Mouse (Mus musculus) brain, adult 2 months (tissue): ENCODE measurements around the gene Tchh.
"Not testable (repeated sequence)": the region's sequence is repeated elsewhere in the genome, so short reads cannot be mapped to it uniquely, and the experiment has no call there.

Source experiments
- DNase-seq: peaks from one replicate; pipeline ENCODE4 v3.0.0; 2011; ENCODE audit warnings: low read depth, low spot score

The Tchh gene

DNA sequence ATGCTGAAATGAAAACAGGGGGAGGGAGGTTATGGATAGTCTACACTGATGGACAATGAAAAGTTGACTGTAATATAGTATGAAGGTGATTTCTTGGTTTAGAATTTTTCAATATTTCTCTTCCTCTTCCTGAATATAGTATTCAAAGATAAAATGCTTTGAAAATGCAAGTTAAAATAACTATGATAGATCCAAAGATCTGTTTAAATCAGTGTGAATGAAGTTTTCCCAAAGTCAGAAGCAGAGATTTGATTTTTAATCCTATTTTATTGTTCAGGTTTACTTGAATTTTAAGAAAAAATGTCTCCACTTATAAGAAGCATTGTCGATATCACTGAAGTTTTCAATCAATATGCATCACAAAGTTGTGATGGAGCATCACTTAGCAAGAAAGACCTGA lies at the start of gene Tchh:
Gene Tchh, plus strand, starts transcription at position 301 of the 400 bp plus-strand sequence.
- no peak for DNase-seq

DNA sequence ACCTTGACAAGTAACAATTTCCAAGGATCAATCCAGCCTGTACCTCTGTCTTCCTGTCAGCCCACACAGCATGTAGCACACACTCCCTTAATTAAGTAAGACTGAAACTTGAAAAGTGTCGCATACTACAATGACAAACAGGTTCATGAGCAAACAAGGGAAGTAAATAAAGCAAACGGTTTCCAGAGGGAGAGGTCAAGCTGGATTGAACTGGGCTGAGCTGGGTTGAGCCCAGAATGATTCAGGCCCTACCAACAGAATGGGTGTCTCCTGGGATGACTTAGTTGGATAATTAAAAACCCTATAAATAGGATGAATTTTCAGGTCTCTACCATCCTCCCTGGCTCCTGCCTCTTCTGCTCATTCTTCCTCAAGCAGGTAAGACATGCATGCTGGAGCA lies 48.8 kb upstream of the Tchh start, which contains the start of gene Rptn:
Gene Rptn, plus strand, starts transcription at position 334 of the 400 bp plus-strand sequence.
- no peak for DNase-seq

DNA sequence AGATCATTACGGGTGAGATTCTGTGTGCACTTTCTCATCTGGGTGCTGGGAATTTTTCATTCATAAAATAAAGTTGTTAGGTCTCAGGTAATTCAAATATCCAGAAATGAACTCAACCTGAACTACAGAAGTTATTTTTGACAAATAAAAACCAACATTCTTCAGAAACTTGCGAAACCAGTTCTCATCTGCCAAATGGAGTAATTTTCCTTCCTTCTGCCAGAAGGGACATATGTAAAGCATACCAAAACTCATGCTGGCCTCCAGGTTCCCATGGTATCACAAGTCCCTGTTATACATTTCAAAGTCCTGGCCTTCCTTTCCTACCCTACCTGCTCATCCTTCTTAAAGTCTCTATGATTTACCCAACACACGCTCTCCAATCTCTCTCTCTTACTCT lies 38.2 kb upstream of the Tchh start:
- no peak for DNase-seq

DNA sequence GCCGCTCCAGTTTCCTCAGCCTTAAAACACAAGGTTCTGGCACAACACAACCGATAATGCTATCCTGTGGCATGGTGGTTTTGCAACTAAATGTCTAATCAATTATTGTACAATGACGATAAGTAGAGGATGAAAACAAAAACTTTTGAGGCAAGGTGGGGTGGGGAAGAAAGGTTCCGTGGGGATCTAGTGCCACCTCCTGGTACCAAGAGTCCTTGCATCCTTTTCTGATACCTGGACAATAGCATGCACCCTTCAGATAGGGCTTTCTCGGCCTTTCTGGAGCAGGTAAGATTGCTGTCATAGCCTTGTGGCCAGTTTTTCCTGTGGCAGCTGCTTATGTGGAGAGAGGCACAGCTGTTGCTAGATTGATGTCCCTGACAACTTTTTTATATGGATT lies 35.1 kb upstream of the Tchh start:
- DNase-seq, result peak; percentile 41

DNA sequence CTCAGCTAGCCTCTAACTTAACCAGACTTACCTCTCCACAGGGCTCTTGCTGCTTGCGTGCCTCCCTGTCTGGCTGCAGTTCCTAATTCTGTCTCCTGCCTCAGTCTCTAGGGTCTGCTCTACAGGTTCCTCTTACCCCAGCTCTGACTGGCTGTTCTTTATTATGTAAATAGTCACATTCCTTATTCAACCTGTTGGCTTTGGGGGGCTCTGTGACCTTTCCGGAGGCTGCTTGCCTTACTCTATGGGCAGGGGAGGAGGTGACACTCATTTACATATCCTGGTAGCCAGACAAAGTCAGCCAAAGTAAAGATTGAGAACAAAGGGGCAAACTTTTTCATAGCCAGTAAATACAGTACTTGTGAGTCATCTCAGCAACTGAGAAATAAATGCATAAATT lies 30.2 kb upstream of the Tchh start:
- no peak for DNase-seq

GRCm38 (mm10) chr3:93431673-93432072 lies 10.5 kb upstream of the Tchh start:
- no peak for DNase-seq

DNA sequence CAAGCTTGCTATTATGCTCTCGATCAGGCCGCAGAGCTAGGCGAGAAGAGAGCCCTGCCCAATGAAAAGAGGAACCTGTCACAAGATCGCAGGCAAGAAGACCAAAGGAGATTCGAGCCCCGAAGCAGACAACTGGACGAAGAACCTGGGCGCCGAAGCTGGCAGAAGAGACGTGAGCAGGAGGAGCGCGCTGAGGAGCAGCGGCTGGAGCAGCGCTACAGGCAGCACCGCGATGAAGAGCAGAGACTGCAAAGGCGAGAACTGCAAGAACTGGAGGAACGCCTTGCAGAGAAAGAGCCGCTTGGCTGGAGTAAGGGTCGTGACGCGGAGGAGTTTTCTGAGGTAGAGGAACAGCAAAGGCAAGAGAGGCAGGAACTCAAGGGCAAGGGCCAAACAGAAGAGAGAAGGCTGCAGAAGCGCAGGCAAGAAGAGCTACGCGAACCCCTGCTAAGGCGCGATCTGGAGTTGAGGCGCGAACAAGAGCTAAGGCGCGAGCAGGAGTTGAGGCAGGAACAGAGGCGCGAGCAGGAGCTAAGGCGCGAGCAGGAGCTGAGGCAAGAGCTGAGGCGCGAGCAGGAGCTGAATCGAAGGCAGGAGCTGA lies 1.5 kb downstream of the Tchh start:
- peak; percentile 69 for DNase-seq

- peak; percentile 92 for DNase-seq
Observed at GRCm38 (mm10) chr3:93444343-93445164, 2.4 kb downstream of the Tchh start.

DNA sequence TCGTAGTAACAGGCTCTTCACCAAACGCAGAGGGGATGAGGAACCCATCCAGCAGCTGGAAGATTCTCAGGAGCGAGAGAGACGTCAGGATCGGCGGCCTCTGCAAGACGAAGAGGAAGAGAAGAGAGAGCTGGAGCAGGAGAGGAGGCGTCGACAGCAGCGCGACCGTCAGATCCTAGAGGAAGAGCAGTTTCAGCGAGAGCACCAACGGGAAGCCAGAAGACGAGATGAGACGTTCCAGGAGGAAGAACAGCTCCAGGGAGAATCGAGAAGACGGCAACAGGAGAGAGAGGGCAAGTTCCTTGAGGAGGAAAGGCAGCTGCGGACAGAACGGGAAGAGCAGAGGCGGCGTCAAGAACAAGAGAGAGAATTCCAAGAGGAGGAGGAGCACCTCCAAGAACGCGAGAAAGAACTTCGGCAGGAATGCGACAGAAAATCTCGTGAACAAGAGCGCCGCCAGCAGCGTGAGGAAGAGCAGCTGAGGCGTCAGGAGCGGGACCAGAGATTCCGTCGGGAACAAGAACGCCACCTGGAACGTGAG lies 3.1 kb downstream of the Tchh start:
- DNase-seq, result peak; percentile 78

DNA sequence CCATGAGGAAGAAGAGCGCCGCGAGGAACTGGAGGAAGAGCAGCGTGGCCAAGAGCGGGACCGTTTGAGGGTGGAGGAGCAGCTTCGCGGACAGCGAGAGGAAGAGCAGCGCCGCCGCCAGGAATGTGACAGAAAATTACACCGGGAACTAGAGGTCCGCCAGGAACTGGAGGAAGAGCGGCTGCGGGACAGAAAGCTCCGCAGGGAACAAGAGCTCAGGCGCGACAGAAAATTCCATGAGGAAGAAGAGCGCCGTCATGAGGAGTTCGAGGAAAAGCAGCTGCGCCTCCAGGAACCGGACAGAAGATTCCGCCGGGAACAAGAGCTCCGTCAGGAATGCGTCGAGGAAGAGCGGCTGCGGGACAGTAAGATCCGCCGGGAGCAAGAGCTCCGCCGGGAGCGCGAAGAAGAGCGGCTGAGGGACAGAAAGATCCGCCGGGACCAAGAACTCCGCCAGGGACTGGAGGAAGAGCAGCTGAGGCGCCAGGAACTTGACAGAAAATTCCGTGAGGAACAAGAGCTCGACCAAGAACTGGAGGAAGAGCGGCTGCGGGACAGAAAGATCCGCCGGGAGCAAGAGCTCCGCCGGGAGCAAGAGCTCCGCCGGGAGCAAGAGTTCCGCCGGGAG lies 4.1 kb downstream of the Tchh start:
- peak; percentile 78 for DNase-seq

DNA sequence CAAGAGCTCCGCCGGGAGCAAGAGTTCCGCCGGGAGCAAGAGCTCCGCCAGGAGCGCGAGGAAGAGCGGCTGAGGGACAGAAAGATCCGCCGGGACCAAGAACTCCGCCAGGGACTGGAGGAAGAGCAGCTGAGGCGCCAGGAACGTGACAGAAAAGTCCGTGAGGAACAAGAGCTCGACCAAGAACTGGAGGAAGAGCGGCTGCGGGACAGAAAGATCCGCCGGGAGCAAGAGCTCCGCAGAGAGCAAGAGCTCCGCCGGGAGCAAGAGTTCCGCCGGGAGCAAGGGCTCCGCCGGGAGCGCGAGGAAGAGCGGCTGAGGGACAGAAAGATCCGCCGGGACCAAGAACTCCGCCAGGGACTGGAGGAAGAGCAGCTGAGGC lies 4.6 kb downstream of the Tchh start:
- DNase-seq, result not testable (repeated sequence)

DNA sequence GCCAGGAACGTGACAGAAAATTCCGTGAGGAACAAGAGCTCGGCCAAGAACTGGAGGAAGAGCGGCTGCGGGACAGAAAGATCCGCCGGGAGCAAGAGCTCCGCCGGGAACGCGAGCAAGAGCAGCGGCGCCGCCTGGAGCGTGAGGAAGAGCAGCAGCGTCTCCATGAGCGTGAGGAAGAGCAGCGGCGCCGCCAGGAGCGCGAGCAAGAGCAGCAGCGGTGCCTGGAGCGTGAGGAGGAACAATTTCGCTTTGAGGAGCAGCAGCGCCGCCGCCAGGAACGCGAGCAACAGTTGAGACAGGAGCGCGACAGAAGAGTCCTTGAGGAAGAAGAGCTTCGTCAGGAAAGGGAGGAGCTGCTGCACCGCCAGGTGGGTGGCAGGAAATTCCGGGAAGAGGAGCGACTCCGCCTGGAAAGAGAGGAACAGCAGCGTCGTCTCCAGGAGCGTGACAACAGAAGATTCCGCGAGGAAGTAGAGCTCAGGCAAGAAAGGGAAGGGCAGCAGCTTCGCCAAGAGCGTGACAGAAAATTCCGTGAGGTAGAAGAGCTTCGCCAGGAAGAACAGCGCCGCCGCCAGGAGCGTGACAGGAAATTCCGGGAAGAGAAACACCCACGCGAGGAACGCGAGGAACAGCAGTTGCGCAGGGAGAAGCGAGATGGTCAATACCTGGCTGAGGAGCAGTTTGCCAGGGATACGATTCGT lies 5.2 kb downstream of the Tchh start:
- DNase-seq, result peak; percentile 93

DNA sequence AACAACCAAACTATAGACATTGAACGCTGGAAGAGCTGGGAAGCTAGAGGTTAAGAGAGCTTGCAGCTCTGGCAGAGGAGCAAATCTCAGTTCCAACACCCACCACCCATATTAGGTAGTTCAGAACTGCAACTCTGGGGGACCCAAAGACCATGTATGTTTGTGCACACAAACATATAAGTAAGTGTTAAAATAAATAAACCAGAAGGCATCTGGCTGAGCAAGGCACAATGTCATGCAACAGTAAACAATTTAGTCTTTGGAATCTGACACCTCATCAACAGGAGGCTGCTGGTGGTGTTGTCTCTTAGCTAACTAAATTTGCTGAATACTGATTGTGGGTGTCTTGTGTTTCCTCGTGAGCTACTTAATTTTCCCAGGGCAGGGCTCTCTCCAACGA lies 24.4 kb downstream of the Tchh start:
- no peak for DNase-seq

DNA sequence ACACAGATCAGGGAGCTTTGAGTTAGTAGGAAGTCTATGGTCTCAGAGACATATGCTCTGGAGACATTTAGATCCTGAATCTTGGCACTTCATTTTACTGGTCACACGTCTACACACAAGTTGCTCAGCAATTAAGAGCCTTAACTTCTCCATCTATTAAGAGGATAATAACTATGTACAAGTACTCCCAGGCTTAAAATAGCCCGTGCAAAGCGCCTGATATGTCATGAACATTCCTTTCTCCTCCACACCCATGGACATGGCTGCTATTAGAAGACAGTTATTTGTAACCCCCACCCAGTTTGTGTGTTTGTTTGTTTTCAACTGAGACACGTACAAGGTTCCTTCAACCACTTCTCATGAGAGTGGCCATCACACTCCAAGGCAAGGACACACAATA lies 25.0 kb downstream of the Tchh start:
- DNase-seq, result peak; percentile 12

- peak; percentile 9 for DNase-seq
Observed at GRCm38 (mm10) chr3:93468561-93468960, 26.4 kb downstream of the Tchh start, which contains the start of gene Tchhl1. Gene Tchhl1, plus strand, starts transcription at chr3:93468754.

DNA sequence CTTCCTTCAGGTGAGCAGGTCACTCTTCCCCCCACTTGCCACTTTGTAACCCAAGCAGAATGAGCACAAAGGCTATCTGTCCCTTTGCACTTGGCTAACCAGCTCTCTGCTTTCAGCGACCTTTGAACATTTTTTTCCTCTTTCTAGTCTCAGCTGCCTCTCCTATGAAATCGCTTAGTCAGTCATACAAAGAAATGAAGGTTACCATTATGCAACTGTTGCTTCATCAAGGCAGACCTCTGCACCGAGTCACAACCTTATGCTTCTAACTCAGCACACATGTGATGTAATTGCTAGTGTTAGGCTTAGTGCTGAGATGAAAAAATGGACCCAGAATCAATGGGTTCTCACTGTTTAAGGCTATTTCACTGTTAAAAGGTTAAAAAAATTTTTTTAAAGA lies 27.5 kb downstream of the Tchh start:
- DNase-seq, result no peak

DNA sequence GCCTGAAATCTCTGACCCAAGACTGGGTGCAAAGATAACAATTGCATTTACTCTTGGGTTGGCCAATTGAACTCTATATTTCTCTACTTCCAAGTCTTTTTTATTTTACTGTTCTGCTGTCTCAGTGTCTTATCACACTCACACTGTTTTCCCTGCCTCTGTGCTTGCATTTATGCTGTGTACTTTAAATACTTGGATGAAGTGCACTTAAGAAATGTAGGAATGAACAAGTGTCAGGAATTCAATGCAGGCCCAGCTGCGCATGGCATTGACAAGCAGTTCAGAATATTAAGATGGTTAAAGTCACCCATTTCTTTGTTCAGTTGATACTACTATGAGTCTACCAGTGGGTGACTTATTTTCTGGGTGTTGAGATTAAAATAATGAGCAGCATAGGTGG lies 37.9 kb downstream of the Tchh start:
- DNase-seq, result no peak

DNA sequence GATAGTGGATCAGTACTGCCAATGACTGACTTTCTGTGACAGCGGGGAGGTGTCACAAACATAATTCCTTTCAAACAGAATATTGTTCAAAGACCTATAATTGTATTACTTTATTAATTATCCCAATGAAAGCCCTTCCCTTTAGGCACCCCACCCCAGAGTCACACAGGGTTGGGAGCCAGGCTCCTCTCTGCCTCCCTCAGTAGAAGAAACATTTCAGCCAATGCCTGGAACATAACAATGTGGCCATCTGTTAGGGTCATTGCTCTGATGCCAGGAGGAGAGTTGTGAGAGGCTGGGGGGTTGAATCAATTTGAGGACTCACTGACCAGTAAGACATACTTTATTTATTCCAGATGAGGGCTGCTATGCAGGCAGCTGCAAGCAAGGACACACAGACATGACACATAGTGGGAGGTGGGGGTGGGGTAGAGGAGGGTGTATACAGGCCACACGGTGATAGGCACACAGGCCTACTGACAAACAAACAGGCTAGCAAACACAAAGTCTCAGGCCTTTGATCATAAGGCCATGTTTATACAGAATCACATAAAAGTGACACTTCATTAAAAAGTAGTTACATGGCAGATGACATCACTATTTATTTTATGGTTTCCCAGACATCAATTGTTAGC lies 40.0 kb downstream of the Tchh start:
- no peak for DNase-seq

- DNase-seq, result peak; percentile 21
Observed at GRCm38 (mm10) chr3:93485611-93486010, 43.5 kb downstream of the Tchh start.

DNA sequence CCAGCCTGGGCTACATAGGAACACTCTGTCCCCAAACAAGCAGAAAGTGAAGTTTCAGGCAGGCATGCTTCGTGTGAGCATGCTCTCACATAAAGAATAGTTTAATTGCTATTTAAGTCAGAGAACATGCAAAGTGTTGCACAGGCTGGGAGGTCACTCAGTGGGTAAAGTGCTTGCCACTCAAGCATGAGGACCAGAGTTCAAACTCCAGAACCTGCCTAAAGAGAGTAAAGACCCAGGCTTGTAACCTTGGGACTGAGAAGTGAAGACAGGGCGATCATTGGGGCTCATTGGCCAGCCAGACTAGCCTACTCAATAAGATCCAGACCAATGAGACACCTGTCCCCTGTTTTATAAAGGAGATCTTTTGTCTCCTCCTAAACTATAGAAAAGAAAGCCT lies 46.4 kb downstream of the Tchh start:
- no peak for DNase-seq

- no peak for DNase-seq
Observed at GRCm38 (mm10) chr3:93492176-93492575, 50.0 kb downstream of the Tchh start.
